Mouse (Mus musculus) erythroblast, embryonic 14.5 days (primary cell): ENCODE data around the gene Myh9.

ENCODE experiments used
- GATA1 ChIP-seq: IDR thresholded peaks from 2 replicates; pipeline ENCODE4 v1.6.1; 2012; ENCODE audit warnings: low read length, inconsistent platforms, mixed read lengths
- TAL1 ChIP-seq: IDR thresholded peaks from 3 replicates; pipeline ENCODE4 v1.6.1; 2012; ENCODE audit warnings: low read length, inconsistent platforms, mixed read lengths

GRCm38 (mm10) chr15:77817417-77817816 is 24.6 kb downstream of the Myh9 start:
- TF ChIP-seq TAL1 = no peak
- no peak for TF ChIP-seq GATA1
